Mouse (Mus musculus) ES-Bruce4 (cell line): ENCODE results near the gene Rab11fip3.

Experiments
- CTCF ChIP-seq: IDR thresholded peaks from one replicate; pipeline ENCODE4 v1.8.1; 2011; ENCODE audit warnings: low read depth, low read length
- POLR2A ChIP-seq: IDR thresholded peaks from one replicate; pipeline ENCODE4 v1.8.1; 2011; ENCODE audit warnings: low read length; ENCODE audit not compliant: insufficient read depth

GRCm38 (mm10) chr17:25961566-25961965, 107.8 kb downstream of the Rab11fip3 start:
- TF ChIP-seq POLR2A, result no peak
- no peak for TF ChIP-seq CTCF
